Mouse (Mus musculus) cerebral cortex, adult 2 months (tissue): ENCODE data around the gene Celsr3.

Experiments
- WGBS: fragments of 180-500 bp; shearing (Covaris S2); methylation state at CpG from one replicate; pipeline ENCODE4 v1.1.7; 2018; 5-methylcytosine and 5-hydroxymethylcytosine counted together

Celsr3 gene

DNA sequence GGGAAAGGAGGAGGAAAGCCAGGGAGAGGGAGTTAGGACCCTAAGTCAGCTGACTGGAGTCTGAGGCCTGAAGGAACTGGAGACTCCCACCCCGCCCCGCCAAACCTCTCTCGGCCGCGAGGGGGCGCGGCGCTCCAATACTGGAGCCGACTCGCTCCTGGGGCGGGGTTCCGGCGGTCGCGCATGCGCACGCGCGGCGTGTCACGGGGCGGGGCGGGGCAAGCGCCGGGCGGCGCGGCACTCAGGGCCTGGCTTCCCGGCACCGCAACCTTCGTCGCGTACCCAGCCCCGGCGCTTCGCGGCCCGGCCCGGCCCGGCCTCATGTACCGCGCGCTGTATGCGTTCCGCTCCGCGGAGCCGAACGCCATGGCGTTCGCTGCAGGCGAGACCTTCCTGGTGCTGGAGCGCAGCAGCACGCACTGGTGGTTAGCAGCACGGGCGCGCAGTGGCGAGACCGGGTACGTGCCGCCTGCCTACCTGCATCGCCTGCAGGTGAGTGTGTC, 17.9 kb upstream of the Celsr3 start, which contains the start of gene Nckipsd:
TSS of gene Nckipsd (plus strand) at position 206 of the 503 bp plus-strand sequence.
- under 1% methylated on average over 62 of the region's 62 CpGs for WGBS

DNA sequence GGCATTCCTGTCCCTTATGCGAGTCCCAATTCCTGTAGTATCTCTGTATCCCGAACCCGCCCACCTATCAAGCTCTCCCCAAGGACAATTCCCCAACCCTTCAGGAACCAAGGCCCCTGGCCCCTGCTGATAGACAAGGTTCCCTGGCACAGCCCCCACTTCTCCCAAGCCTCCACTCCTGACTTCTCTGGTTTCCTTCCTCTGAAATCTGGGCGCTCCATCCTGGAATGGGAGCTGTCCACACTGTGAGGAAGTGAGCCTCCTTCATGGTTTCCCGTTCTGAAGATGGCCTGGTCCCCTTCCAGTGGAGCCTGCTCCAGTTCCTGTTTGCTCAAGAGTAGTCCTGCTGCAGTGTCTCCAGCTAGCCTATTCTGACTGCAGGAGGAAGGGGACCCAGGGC, 16.9 kb upstream of the Celsr3 start:
- 36% methylated on average over 5 of the region's 5 CpGs for WGBS

DNA sequence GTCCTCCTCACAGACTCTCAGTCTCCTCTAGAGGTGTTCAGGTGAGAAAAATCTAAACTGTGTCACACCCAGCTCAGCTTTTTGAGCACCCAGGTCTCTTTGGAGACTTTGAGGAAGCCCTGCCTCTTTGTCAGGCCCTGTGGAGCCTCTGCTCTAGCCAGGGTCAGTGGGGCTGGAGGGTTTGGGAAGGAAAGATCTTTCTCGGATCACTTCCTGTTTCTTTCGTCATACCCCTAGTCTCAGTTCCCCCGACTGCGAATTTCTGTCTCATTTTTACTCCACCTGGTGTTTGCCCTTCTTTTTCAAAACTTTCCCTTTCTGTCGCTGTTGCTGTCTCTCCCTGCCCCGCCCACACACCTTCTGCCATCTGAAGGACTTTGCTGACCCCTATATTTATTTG, 16.4 kb upstream of the Celsr3 start:
- 52% methylated on average over 6 of the region's 6 CpGs for WGBS

- whole genome bisulfite sequencing = 77% methylated on average over 5 of the region's 5 CpGs
Measured at GRCm38 (mm10) chr9:108810516-108810915, 15.6 kb upstream of the Celsr3 start.

DNA sequence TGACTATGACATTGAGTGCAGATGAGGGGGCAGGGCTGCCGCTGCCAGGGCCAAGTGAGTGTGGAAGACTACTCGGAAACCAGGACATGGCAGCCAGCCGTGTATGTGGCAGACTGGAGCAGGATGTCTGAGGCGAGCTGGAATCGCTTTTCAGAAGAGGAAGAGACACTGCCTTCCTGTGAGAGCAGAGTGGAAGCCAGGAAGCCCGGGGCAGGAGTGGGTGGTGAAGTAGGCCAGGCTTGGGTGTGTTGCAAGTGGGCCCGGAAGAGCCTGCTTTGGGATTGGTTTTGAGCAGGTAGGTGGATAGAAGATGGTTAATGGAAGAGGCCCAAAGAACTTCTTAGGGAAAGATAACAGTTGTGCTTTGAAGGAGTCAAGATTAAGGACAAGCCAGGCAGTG, 10.6 kb upstream of the Celsr3 start:
- WGBS = 57% methylated on average over 7 of the region's 7 CpGs

DNA sequence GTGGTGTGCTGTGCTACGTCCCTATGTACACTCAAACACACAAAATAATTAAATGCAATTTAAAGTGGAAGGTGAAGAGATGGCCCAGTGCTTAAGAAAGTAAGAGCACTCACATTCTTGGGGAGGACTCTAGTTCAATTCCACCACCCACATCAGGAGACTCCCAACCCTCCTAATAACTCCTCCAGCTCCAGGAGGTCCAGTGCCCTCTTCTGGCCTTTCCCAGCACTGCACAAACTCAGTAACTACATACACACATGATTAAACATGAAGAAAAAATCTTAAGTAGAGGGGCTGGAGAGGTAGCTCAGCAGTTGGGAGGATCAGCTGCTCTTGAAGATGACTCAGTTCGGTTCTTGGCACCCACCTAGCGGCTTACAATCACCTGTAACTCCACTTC, 6.6 kb upstream of the Celsr3 start:
- WGBS = 61% methylated on average over 3 of the region's 3 CpGs

DNA sequence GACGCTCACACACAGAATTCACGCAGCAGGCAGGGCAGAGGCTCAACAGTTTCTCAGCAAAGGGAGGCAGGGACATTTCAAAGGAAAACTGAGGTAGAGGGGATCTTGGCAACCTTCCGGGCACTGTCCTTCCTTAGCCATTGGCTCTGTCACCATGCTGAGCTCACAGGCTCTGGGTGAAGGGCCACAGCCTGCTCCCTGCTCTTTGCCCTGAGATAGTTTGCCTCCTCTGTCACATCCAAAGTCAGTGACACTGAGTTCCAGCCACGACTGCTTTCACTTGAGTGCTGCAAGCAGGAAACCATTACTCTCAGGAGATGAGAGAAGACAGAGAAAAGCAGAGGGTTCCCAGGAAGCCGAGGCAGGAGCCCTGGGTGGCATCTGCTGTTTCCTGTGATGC, 6.0 kb upstream of the Celsr3 start:
- 62% methylated on average over 5 of the region's 5 CpGs for whole genome bisulfite sequencing

- 4% methylated on average over 25 of the region's 25 CpGs for WGBS
Measured at GRCm38 (mm10) chr9:108824144-108824685, 1.9 kb upstream of the Celsr3 start.

GRCm38 (mm10) chr9:108824755-108825413, 1.2 kb upstream of the Celsr3 start:
- under 1% methylated on average over 31 of the region's 31 CpGs for WGBS

- WGBS = 1% methylated on average over 39 of the region's 39 CpGs
Measured at GRCm38 (mm10) chr9:108826700-108827340, 700 bp downstream of the Celsr3 start.

- 16% methylated on average over 34 of the region's 34 CpGs for WGBS
Measured at GRCm38 (mm10) chr9:108827454-108827853, 1.3 kb downstream of the Celsr3 start.

- WGBS = 64% methylated on average over 18 of the region's 18 CpGs
Measured at GRCm38 (mm10) chr9:108827906-108828305, 1.8 kb downstream of the Celsr3 start.

- WGBS = 23% methylated on average over 23 of the region's 23 CpGs
Measured at GRCm38 (mm10) chr9:108831637-108832036, 5.5 kb downstream of the Celsr3 start.

GRCm38 (mm10) chr9:108832390-108833108, 6.4 kb downstream of the Celsr3 start:
- WGBS = 21% methylated on average over 46 of the region's 46 CpGs

DNA sequence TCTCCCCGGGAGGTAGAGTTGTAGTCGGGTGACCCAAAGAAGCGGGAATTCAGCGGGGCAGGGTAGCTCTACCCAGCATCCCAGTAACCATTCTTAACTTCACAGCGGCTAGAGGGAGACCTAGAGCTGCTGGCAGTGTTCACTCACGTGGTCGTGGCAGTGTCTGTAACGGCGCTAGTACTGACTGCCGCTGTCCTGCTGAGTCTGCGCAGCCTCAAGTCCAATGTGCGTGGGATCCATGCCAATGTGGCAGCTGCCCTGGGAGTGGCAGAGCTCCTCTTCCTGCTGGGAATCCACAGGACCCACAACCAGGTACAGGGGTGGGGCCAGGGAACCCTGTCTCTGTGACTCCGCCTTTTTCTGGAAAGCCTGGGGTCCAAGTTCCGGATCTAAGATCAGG, 16.9 kb downstream of the Celsr3 start:
- 19% methylated on average over 14 of the region's 14 CpGs for WGBS

DNA sequence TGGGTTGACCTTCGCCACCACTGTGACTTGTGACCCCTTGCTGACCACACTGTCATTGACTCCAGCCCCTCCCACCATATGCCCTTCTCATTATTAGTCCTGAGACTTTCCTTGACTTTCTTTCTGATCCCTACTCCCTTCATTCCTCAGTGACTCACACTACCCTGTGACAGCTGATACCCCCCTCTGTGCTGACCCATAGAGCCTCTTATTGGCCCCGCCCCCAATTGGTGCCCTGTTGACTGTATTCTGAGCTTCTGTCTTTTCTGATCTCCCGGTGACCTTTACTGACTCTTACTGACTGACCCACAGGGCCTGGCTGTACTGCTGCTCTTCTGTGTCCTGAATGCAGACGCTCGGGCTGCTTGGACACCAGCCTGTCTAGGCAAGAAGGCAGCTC, 19.3 kb downstream of the Celsr3 start:
- WGBS = 85% methylated on average over 5 of the region's 5 CpGs

- WGBS = 79% methylated on average over 4 of the region's 4 CpGs
Measured at GRCm38 (mm10) chr9:108847374-108847773, 21.3 kb downstream of the Celsr3 start.

DNA sequence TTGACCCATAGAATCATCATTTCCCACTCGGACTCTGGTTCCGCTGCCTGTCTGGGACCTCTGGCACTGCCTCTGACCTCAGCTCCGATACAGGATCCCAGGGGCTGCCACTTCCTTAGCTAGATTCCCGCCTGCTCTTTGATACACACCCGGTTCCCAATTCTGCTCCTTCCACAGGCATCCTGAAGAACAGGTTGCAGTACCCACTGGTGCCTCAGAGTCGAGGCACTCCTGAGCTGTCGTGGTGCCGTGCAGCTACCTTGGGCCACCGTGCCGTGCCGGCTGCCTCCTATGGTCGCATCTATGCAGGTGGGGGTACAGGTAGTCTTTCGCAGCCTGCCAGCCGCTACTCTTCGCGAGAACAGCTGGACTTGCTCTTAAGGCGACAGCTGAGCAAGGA, 22.3 kb downstream of the Celsr3 start:
- WGBS = 81% methylated on average over 17 of the region's 17 CpGs

DNA sequence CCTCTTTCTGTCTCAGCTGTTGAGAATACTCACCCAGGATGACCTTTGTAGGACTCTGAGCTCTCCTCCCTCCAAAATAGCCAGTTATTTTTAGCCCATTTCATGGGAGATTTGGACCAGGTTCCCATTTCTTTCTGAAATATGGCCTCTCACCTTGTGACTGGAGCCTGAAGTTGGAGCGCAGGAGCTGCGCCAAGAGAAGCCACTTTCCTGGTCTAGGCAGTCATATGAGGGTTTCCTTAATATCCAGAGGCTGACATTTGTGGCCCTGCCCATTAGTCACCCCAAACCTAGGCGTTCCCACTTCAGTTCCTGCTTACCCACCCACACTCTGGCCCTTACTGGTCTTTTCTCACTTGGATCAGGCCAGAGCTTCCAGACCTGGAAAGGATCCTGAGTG, 26.9 kb downstream of the Celsr3 start, which contains the start of gene Slc26a6:
TSS of gene Slc26a6 (plus strand) at position 308 of the 400 bp plus-strand sequence.
- WGBS = 77% methylated on average over 3 of the region's 3 CpGs

DNA sequence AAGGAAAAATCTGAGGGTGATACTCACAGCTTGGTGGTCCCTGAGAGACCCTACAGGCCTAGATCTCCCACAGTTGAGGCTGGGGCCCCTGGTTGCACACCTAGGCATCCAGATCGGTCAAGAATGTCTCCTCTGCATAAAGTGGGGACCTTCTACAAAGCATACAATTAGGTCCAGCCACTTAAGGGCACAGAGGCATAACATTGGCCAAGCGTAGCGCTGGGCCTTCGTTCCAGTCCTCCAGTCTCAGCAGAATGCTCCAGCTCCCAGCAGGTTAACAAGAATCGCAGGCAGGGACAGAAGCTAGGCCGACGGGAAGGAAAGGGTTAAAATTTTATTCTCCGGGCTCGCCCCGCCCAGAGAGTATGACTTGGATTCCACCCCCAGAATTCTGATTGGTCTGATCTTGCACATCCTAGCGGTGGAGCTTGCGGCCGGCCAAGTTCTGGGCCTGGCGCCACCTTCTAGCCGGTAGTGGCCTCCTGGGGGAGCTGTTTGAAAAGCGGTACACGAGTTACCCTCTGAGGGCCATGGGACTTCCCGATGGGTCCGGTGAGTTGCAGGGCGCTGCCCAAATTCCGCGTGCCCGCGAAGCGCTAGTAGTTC, 27.6 kb downstream of the Celsr3 start:
- under 1% methylated on average over 25 of the region's 25 CpGs for WGBS

DNA sequence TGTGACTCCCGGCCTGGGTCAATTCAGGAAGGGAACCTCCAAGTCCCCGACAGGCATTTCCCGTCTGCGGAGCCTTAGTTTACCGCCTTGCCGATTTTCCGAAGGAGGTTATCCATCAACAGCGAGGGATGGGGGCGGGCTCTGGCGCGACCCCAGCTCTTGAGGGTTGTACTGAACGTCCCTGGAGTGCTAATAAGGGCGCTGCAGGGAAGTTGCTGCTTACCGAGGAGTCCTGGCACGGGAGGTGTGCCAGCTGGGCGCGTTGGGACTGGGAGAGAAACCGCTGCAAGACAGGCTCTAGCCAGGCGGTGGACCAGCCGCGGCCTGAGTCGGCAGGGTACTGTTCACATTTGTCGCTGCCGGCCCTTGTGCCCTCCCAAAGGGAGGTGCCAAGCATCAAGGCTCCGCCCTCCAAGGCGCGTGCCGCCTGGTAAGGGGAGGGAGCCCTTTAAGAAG, 28.1 kb downstream of the Celsr3 start:
- under 1% methylated on average over 28 of the region's 28 CpGs for WGBS

GRCm38 (mm10) chr9:108855335-108855734, 29.2 kb downstream of the Celsr3 start:
- 67% methylated on average over 5 of the region's 5 CpGs for WGBS
